Mouse (Mus musculus) ES-E14 (cell line): ENCODE data around the gene Sema6b. TPM values are rescaled to one million over a fixed set of nuclear protein-coding genes. Genes with fewer than 3 reads are reported as not detected.

Experiments
- DNase-seq: peaks from one replicate; pipeline ENCODE4 v3.0.0-alpha.2; 2013; ENCODE audit warnings: low read depth, low spot score
- H3K27ac ChIP-seq: 2 replicates; pipeline ENCODE4 v1.5.1; 2012; ENCODE audit warnings: low read depth, mild to moderate bottlenecking, low read length, moderate library complexity, mixed read lengths; ENCODE audit not compliant: poor library complexity, insufficient read depth, severe bottlenecking
- H3K36me3 ChIP-seq: 2 replicates; pipeline ENCODE4 v1.6.1; 2012; ENCODE audit warnings: mild to moderate bottlenecking, low read length, moderate library complexity, mixed read lengths; ENCODE audit not compliant: control insufficient read depth, poor library complexity, insufficient read depth, severe bottlenecking
- H3K4me1 ChIP-seq, 2 experiments: fragments of 150-350 bp in 1 of 2; sonication (generic) in 1 of 2; 2 replicates each; pipeline ENCODE4 v1.6.1; 2012; ENCODE audit warnings: low read length in 2 of 2, mild to moderate bottlenecking in 1 of 2, mixed read lengths in 1 of 2; ENCODE audit not compliant: control insufficient read depth in 2 of 2, insufficient read depth in 2 of 2, poor library complexity in 1 of 2
- H3K4me3 ChIP-seq, 2 experiments: fragments of 150-350 bp in 1 of 2; sonication (generic) in 1 of 2; 2 replicates each; pipeline ENCODE4 v1.5.1; 2012; ENCODE audit warnings: low read length in 2 of 2, low read depth in 1 of 2, mild to moderate bottlenecking in 1 of 2, mixed read lengths in 1 of 2; ENCODE audit not compliant: insufficient read depth in 1 of 2, poor library complexity in 1 of 2, severe bottlenecking in 1 of 2
- H3K9ac ChIP-seq: 2 replicates; pipeline ENCODE4 v1.6.1; 2012; ENCODE audit warnings: low read depth, mild to moderate bottlenecking, low read length, mixed read lengths; ENCODE audit not compliant: poor library complexity, insufficient read depth, severe bottlenecking
- H3K9me3 ChIP-seq: fragments of 150-350 bp; sonication (generic); 2 replicates; pipeline ENCODE4 v1.6.1; 2012; ENCODE audit warnings: low read depth, mild to moderate bottlenecking, low read length; ENCODE audit not compliant: control insufficient read depth, insufficient read depth
- CHD2 ChIP-seq: IDR thresholded peaks from 2 replicates; pipeline ENCODE4 v1.6.1; 2014; ENCODE audit warnings: mild to moderate bottlenecking, low read depth, low read length, inconsistent platforms
- HCFC1 ChIP-seq: IDR thresholded peaks from 2 replicates; pipeline ENCODE4 v1.6.1; 2012; ENCODE audit warnings: low read length, inconsistent platforms, borderline replicate concordance; ENCODE audit not compliant: insufficient read depth
- MAFK ChIP-seq: IDR thresholded peaks from 2 replicates; pipeline ENCODE4 v1.6.1; 2014; ENCODE audit warnings: mild to moderate bottlenecking, low read depth, low read length, inconsistent platforms; ENCODE audit not compliant: insufficient read depth
- ZC3H11A ChIP-seq: IDR thresholded peaks from 2 replicates; pipeline ENCODE4 v1.6.1; 2012; ENCODE audit warnings: low read depth, mild to moderate bottlenecking, inconsistent platforms, low read length, borderline replicate concordance
- ZNF384 ChIP-seq: IDR thresholded peaks from 2 replicates; pipeline ENCODE4 v1.6.1; 2012; ENCODE audit warnings: low read depth, low read length, inconsistent platforms
- in situ Hi-C, 2 experiments: fragments of 600-800 bp; cut with MboI; formaldehyde crosslinking; loops; one replicate each; pipeline ENCODE4 v1.15.1; 2025; ENCODE audit warnings: low sequenced_read_pairs in 2 of 2, inconsistent platforms in 1 of 2; ENCODE audit not compliant: unreplicated experiment in 2 of 2
- total RNA-seq: library from RNA; depleted of rRNA; stranded (reverse); fragments of 300-350 nt; gene quantifications from 2 replicates; pipeline ENCODE4 v1.2.3, GENCODE M21; 2012; rRNA removed

Sema6b gene
- 2.9 and 7.1 TPM in 2 replicates for total RNA-seq

DNA sequence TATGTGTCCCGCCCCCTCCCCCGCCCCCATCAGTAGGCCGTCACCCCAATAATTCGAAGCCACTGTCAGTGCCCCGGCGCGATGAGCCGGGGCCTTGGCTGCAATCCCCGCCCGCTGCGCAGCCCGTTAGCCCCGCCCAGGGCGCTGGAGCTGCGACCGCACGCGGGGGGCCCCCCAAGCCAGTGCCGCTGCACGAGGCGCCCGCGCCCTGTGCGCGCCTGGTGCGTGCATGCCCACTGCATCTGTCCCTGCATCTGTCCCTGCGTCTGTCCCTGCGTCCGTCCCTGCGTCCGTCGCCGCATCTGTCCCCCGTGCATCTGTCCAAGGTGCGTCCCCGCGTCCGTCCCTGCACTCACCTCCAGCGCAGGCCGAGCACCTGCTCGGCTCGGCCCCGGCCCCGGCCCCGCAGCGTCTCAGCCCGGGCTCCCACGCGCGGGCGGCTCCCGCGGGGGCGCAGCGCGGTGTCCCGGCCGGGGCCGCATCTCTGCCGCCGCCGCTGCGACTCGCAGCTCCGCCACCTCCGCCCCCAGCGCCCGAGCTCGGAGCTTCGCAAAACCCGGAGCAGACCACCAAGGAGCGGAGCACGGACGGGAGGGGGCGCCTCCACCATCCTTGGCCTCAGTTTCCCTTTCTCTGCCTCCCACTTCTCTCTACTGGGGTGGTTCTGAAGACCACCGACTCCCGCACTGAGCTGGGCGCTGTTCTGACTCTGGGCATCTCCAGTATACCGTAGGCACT lies at the start of gene Sema6b:
Sema6b (minus strand) TSS at position 486 of the 738 bp plus-strand sequence.
- DNase-seq = no peak
- TF ChIP-seq MAFK (no peak), HCFC1 (no peak)
- peaks cover 0 to 8% of the 10 kb centered on the region in 2 experiments; a peak in 1 of 4 replicates for H3K4me1 ChIP-seq
- H3K9ac ChIP-seq = no peak within 1 kb of the TSS; the same call in 1 of the 2 replicates
- H3K4me3 ChIP-seq = peak within 1 kb of the TSS; percentile 71 to 87
- in situ Hi-C loops = no loop called here
- no peaks in the 10 kb centered on the region for H3K9me3 ChIP-seq
- no peaks in the 10 kb centered on the region for H3K36me3 ChIP-seq
- H3K27ac ChIP-seq = no peak within 1 kb of the TSS

DNA sequence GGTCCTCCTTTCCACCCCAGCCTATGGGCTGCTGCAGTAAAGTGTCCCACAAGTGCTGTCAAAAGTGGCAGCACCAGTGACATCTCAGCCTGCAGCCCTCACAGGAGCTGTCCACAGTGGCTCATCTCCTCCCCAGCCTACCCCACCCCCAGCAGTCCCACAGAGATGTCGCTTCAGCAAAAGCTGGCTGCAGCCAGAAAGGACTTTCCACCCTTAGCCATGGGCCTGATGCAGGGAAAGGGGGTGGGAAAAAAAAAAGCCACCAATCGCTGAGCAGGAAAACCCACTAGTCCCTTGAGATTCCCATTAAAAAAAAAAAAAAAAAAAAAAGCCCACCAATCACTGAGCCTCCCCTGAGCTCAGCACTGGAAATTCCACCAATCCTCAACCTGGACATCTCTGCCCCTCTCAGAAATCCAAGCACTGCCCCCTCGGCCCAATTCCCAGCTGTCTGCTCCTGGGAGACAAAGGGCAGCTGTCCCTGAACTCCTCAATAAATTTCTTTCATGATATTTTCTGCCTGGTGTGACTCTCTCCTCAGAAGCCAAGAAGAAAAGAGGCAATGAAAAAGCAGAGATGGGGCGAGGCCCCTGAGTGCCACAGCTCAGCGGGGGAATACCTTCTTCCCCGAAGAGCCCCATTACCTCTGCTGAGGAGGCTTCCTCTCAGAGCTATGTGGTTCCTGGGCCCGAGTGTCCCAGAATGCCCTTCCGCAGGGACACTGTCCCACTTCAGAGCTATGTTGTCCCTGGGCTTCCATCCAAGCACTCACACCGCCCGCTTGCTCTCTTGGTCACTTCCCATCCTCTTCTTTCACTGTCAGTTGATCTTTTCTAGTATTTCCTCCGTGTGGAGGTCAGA lies 45.4 kb upstream of the Sema6b start:
- no peak overlapping the region for H3K9ac ChIP-seq
- H3K4me1 ChIP-seq = peaks cover 3 to 5% of the 10 kb centered on the region in 2 experiments; a peak in 2 of 4 replicates
- DNase-seq = no peak
- H3K4me3 ChIP-seq = no peak overlapping the region
- peak; percentile 95 for TF ChIP-seq ZNF384
- TF ChIP-seq CHD2 = no peak
- TF ChIP-seq MAFK = no peak
- TF ChIP-seq HCFC1 = no peak
- no peaks in the 10 kb centered on the region for H3K9me3 ChIP-seq
- H3K27ac ChIP-seq = no peak overlapping the region
- H3K36me3 ChIP-seq = peaks cover 20% of the 10 kb centered on the region; the same call in 1 of the 2 replicates
- in situ Hi-C loops = no loop called here

DNA sequence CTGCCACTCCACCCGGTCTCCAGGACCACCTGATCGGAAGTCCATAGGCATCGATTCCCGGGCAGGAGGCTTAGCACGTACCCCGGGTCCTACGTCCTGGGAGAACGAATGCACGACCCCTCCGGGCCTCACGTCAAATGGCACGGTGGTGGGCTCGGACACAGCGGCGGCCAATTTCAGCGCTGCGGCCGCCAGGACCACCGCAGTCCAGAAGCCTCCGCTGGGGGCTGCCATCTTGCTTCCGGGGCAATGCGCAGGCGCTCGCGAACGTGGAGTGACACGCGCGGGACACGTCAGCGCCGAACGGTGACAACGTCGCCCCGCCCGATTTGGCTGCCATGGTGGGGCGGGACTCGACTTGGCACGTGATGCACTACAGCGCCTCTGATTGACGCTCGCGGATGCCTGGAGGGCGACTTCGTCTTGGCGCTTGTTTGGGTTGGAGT lies 43.5 kb upstream of the Sema6b start, which contains the start of gene Mydgf:
Mydgf (minus strand) TSS at position 263 of the 446 bp plus-strand sequence.
- in situ Hi-C loops = no loop called here
- H3K4me3 ChIP-seq = peak within 1 kb of the TSS; percentile 83 to 91
- peak within 1 kb of the TSS; percentile 85 for H3K9ac ChIP-seq
- peaks cover 22% of the 10 kb centered on the region; the same call in 1 of the 2 replicates for H3K36me3 ChIP-seq
- peaks cover 3 to 5% of the 10 kb centered on the region in 2 experiments; a peak in 2 of 4 replicates for H3K4me1 ChIP-seq
- no peaks in the 10 kb centered on the region for H3K9me3 ChIP-seq
- H3K27ac ChIP-seq = peak within 1 kb of the TSS; percentile 12; the same call in 1 of the 2 replicates
- TF ChIP-seq HCFC1 (peak; percentile 75), MAFK (no peak)
- DNase-seq = peak; percentile 87

DNA sequence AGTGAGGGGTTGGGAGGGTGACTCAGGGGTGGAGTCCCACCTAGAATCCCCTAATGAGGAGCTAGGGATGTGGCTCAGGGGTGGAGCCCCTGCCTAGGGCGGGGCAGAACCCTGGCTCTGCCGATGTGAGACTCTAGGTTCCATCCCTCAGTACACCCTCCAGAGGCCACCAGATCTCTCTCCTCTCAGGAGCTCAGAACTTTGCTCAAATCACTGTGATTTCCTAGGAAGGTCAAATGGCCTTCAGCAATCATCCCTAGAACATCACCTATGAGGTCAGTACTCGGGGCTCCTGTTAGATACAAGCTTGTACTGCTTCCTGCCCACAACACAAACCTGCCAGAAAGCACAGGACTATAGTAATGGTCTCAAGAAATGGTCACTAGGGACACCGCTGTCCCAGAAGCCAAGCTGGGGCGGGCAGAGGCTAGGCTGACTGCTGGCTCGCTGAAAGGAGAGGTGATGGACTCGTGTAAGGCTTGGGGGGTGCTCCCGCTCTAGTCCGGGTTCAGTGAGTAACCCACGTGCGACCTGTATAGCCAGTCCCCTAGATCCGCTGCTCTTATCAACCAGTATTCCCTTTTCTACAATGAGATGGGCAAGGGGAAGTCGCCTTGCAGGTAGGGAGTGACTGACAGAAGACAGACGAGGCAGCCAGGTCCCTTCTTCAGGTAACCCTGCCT lies 43.0 kb upstream of the Sema6b start:
- DNase-seq = no peak
- TF ChIP-seq ZNF384 (no peak), CHD2 (no peak), MAFK (no peak), ZC3H11A (no peak), HCFC1 (no peak)
- Histone ChIP-seq H3K27ac (peak overlapping the region; percentile 12; the same call in 1 of the 2 replicates), H3K36me3 (peaks cover 22% of the 10 kb centered on the region), H3K4me3 (peak overlapping the region; percentile 83 to 91), H3K9me3 (no peaks in the 10 kb centered on the region), H3K9ac (peak overlapping the region; percentile 85), H3K4me1 (peaks cover 3 to 5% of the 10 kb centered on the region in 2 experiments; a peak in 2 of 4 replicates)
- in situ Hi-C loops = no loop called here
